ENCODE assay signal across 7 mouse cellular contexts in the genomic region with DNA sequence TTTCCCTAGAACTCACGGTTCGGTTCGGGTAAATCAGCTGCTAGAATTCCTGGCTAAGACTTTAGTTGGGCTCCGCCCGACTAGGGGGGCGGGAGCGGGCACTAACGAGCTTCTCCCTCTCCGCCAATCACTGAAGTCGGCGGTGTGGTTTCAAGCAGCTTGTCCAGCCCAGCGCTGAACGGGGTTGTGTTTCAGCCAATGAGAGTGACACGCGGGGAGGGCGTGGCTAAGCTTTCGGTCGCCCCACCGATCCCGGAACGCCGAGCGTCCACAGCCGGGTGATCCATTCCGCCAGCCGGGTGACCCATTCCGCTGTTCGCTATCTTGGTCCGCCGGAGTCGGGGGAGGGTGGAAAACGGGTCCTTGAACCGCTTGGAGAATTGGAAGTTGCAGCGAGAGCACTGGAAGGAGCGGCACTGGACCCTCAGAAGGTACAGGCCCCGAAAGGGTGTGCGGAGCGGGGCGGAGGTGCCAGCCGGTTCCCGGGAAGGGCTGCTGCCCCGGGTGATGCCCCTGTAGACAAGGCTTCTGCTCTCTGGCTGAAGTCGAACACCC. TPM values are rescaled to one million over a fixed set of nuclear protein-coding genes. Genes with fewer than 3 reads are reported as not detected.
DNase-seq lines count a peak whose midpoint lies in the region; ATAC-seq lines count a peak whose summit lies in the region.

TSS of gene Stat2 (plus strand) at position 273 of the 555 bp plus-strand sequence.

- ATAC-seq in embryonic facial prominence, embryonic 11.5 days (replicated peaks; ENCODE audit: insufficient number of reproducible peaks, low FRiP score, low TSS enrichment, low read depth): peak; percentile 97
- peak; percentile 98 for ATAC-seq in granulocyte monocyte progenitor cell, adult 5-6 weeks (replicated peaks; ENCODE audit: poor library complexity, severe bottlenecking)
- ATAC-seq in midbrain, embryonic 13.5 days: peak; percentile 99

- WGBS in embryonic facial prominence, embryonic 11.5 days: under 1% methylated on average over 43 of the region's 43 CpGs
- under 1% methylated on average over 43 of the region's 43 CpGs for WGBS in limb, embryonic 10.5 days
- under 1% methylated on average over 43 of the region's 43 CpGs for WGBS in midbrain, embryonic 13.5 days

- no peaks in the 10 kb centered on the region for H3K27me3 ChIP-seq in embryonic facial prominence, embryonic 11.5 days (ENCODE audit: control insufficient read depth, insufficient read depth, low read length)
- H3K27me3 ChIP-seq in limb, embryonic 10.5 days (ENCODE audit: low read depth, poor library complexity, severe bottlenecking): no peaks in the 10 kb centered on the region
- H3K27me3 ChIP-seq in midbrain, embryonic 13.5 days: 0 out of 2 replicates have a peak, but pooled peaks cover 7% of the 10 kb centered on the region

- peak; percentile 99 for DNase-seq in adrenal gland, postnatal 14 days
- peak; percentile 98 for DNase-seq in embryonic facial prominence, embryonic 11.5 days (ENCODE audit: low spot score)
- DNase-seq in kidney, adult 11 months: peak; percentile 99
- peak; percentile 96 for DNase-seq in limb, embryonic 10.5 days (ENCODE audit: low spot score)
- peak; percentile 91 for DNase-seq in spleen, adult 12 weeks (ENCODE audit: low spot score)

- no peaks in the 10 kb centered on the region for H3K36me3 ChIP-seq in embryonic facial prominence, embryonic 11.5 days (replicated peaks; ENCODE audit: control insufficient read depth, insufficient read depth, low read depth, low read length)
- H3K36me3 ChIP-seq in limb, embryonic 10.5 days: no peaks in the 10 kb centered on the region
- no peaks in the 10 kb centered on the region for H3K36me3 ChIP-seq in midbrain, embryonic 13.5 days

- no peaks in the 10 kb centered on the region for H3K4me1 ChIP-seq in embryonic facial prominence, embryonic 11.5 days (ENCODE audit: control insufficient read depth, insufficient read depth, low read length)
- 0 out of 2 replicates have a peak, but pooled peaks cover 5% of the 10 kb centered on the region for H3K4me1 ChIP-seq in limb, embryonic 10.5 days
- H3K4me1 ChIP-seq in midbrain, embryonic 13.5 days (replicated peaks): peaks cover 7% of the 10 kb centered on the region; the same call in 1 of the 2 replicates

- peak within 1 kb of the TSS; percentile 72 for H3K4me3 ChIP-seq in embryonic facial prominence, embryonic 11.5 days (ENCODE audit: low read depth, low read length)
- peak within 1 kb of the TSS; percentile 83 for H3K4me3 ChIP-seq in limb, embryonic 10.5 days
- H3K4me3 ChIP-seq in midbrain, embryonic 13.5 days (replicated peaks): peak within 1 kb of the TSS; percentile 81

- H3K9ac ChIP-seq in embryonic facial prominence, embryonic 11.5 days (replicated peaks; ENCODE audit: low read length): peak within 1 kb of the TSS; percentile 74
- H3K9ac ChIP-seq in midbrain, embryonic 13.5 days (replicated peaks): peak within 1 kb of the TSS; percentile 76

- H3K4me2 ChIP-seq in embryonic facial prominence, embryonic 11.5 days (ENCODE audit: low read depth, low read length): peak within 1 kb of the TSS; percentile 59
- H3K4me2 ChIP-seq in midbrain, embryonic 13.5 days (replicated peaks): peak within 1 kb of the TSS; percentile 68

- no peaks in the 10 kb centered on the region for H3K9me3 ChIP-seq in embryonic facial prominence, embryonic 11.5 days (replicated peaks; ENCODE audit: control insufficient read depth, low read length)
- H3K9me3 ChIP-seq in limb, embryonic 10.5 days (replicated peaks): no peaks in the 10 kb centered on the region
- no peaks in the 10 kb centered on the region for H3K9me3 ChIP-seq in midbrain, embryonic 13.5 days

- H3K27ac ChIP-seq in embryonic facial prominence, embryonic 11.5 days (replicated peaks; ENCODE audit: low read depth, low read length): 0 out of 2 replicates have a peak within 1 kb of the TSS, but pooled peaks have one; percentile 31
- H3K27ac ChIP-seq in limb, embryonic 10.5 days: peak within 1 kb of the TSS; percentile 83
- H3K27ac ChIP-seq in midbrain, embryonic 13.5 days: peak within 1 kb of the TSS; percentile 83

RNA-seq across cellular contexts. Expression of gene Stat2, which starts in this region (rescaled TPM):
- total RNA-seq in adrenal gland, postnatal 14 days (2021): 22.0 and 25.3 TPM in 2 replicates
- 12.7 and 13.4 TPM in 2 replicates for polyA plus RNA-seq in embryonic facial prominence, embryonic 11.5 days (2014; fragmentation: Nextera tagmentation; extraction: Ambion mirVana)
- total RNA-seq in granulocyte monocyte progenitor cell, adult 5-6 weeks (2014; fragmentation: Nextera tagmentation): 26.8 and 28.5 TPM in 2 replicates
- 6.5 and 7.1 TPM in 2 replicates for total RNA-seq in granulocyte monocyte progenitor cell, adult 5-6 weeks (2017)
- 9.3 and 11.5 TPM in 2 replicates for polyA plus RNA-seq in limb, embryonic 10.5 days (2016; fragmentation: Nextera tagmentation; extraction: Ambion mirVana)
- polyA plus RNA-seq in midbrain, embryonic 13.5 days (2015; fragmentation: Nextera tagmentation; extraction: Ambion mirVana): 19.3 and 20.0 TPM in 2 replicates

Comparison
In these comparisons a context has a peak if more than half of its experiments do, and no peak if none do; other contexts are left out.
1. Peak in every context shown above with its lines: DNase-seq, ATAC-seq, H3K4me3 ChIP-seq and H3K27ac ChIP-seq.
2. H3K27ac ChIP-seq: peak in every context shown above with its lines; median percentile 83 in limb, embryonic 10.5 days; 83 in midbrain, embryonic 13.5 days; 31 in embryonic facial prominence, embryonic 11.5 days.